Comparison of ENCODE assay signal across 21 mouse cellular contexts in genomic region chr3:135403856-135404255, GRCm38 (mm10). TPM values are rescaled to one million over a fixed set of nuclear protein-coding genes. Genes with fewer than 3 reads are reported as not detected.
DNase-seq lines count a peak whose midpoint lies in the region; ATAC-seq and TF ChIP-seq lines count a peak whose summit lies in the region.
"Had no signal": no experiment of that assay in that cellular context is flagged by ENCODE, and none has a peak within 500 bp of the region (broad histone marks: within the 10 kb centered on the region; RNA-seq: fewer than 3 reads in every experiment).

No protein-coding gene starts in this region.

- DNase-seq in CD4-positive, CD25-positive, alpha-beta regulatory T cell, adult 2 months (ENCODE audit: low read depth, low spot score), result peak; percentile 21
- DNase-seq in lung, postnatal 0 days (ENCODE audit: low spot score), result no peak
- no peak for DNase-seq in lung, postnatal 14 days
- peak; percentile 28 for DNase-seq in induced T-regulatory cell, adult 2 months (ENCODE audit: low read depth)
- DNase-seq in spleen, adult 12 weeks (ENCODE audit: low spot score), result no peak
- DNase-seq: adrenal gland, adult 2 months; cerebellum, adult 9-10 months; layer of hippocampus, postnatal 36 days; lung, adult 18-20 months; right cerebral cortex, postnatal 4 days had no signal

- H3K4me1 ChIP-seq in intestine, postnatal 0 days (replicated peaks; ENCODE audit: control insufficient read depth, insufficient read depth, low read length), result no peaks in the 10 kb centered on the region
- peaks cover 5% of the 10 kb centered on the region; the same call in 1 of the 2 replicates for H3K4me1 ChIP-seq in intestine, embryonic 15.5 days (replicated peaks)
- H3K4me1 ChIP-seq in lung, postnatal 0 days (ENCODE audit: insufficient read depth, low read depth, low read length), result no peaks in the 10 kb centered on the region

- H3K36me3 ChIP-seq in intestine, postnatal 0 days (ENCODE audit: control insufficient read depth, insufficient read depth), result peaks cover 19% of the 10 kb centered on the region; the same call in 1 of the 2 replicates
- peaks cover 8% of the 10 kb centered on the region; the same call in 1 of the 2 replicates for H3K36me3 ChIP-seq in intestine, embryonic 15.5 days
- H3K36me3 ChIP-seq in lung, postnatal 0 days (ENCODE audit: insufficient read depth, low read length), result no peaks in the 10 kb centered on the region

- H3K27ac ChIP-seq in intestine, postnatal 0 days (ENCODE audit: low read depth, low read length), result no peak overlapping the region
- H3K27ac ChIP-seq in intestine, embryonic 15.5 days, result no peak overlapping the region
- no peak overlapping the region for H3K27ac ChIP-seq in lung, postnatal 0 days (ENCODE audit: low read length)
- H3K27ac ChIP-seq: embryonic facial prominence, embryonic 13.5 days; heart, embryonic 15.5 days; hindbrain, embryonic 10.5 days; macrophage; neural tube, embryonic 12.5 days had no signal

- no peak for ATAC-seq in CD4-positive, CD25-positive, alpha-beta regulatory T cell, adult 4 months
- no peak for ATAC-seq in intestine, postnatal 0 days
- ATAC-seq in intestine, embryonic 15.5 days, result no peak
- no peak for ATAC-seq in lung, postnatal 0 days
- ATAC-seq: inflammation-experienced regulatory T-cells, adult 6 months had no signal

- no peaks in the 10 kb centered on the region for H3K9me3 ChIP-seq in intestine, postnatal 0 days (ENCODE audit: control insufficient read depth)
- no peaks in the 10 kb centered on the region for H3K9me3 ChIP-seq in intestine, embryonic 15.5 days
- no peaks in the 10 kb centered on the region for H3K9me3 ChIP-seq in lung, postnatal 0 days (ENCODE audit: low read length)
- H3K9me3 ChIP-seq: embryonic facial prominence, embryonic 13.5 days; heart, embryonic 15.5 days; hindbrain, embryonic 10.5 days; neural tube, embryonic 12.5 days had no signal

- no peak overlapping the region for H3K9ac ChIP-seq in intestine, postnatal 0 days (ENCODE audit: low read depth, low read length)
- H3K9ac ChIP-seq in intestine, embryonic 15.5 days, result no peak overlapping the region
- H3K9ac ChIP-seq in lung, postnatal 0 days (replicated peaks; ENCODE audit: low read depth), result no peak overlapping the region
- H3K9ac ChIP-seq: embryonic facial prominence, embryonic 13.5 days; heart, embryonic 15.5 days; neural tube, embryonic 12.5 days had no signal

- H3K4me3 ChIP-seq in intestine, postnatal 0 days (ENCODE audit: low read depth, low read length), result no peak overlapping the region
- H3K4me3 ChIP-seq in intestine, embryonic 15.5 days (replicated peaks), result no peak overlapping the region
- no peak overlapping the region for H3K4me3 ChIP-seq in lung, postnatal 0 days (ENCODE audit: low read depth, low read length)
- H3K4me3 ChIP-seq: embryonic facial prominence, embryonic 13.5 days; heart, embryonic 15.5 days; hindbrain, embryonic 10.5 days; neural tube, embryonic 12.5 days had no signal

- H3K4me2 ChIP-seq in intestine, postnatal 0 days (replicated peaks; ENCODE audit: low read depth), result no peak overlapping the region
- no peak overlapping the region for H3K4me2 ChIP-seq in intestine, embryonic 15.5 days (replicated peaks)
- no peak overlapping the region for H3K4me2 ChIP-seq in lung, postnatal 0 days (replicated peaks; ENCODE audit: low read depth, low read length)
- H3K4me2 ChIP-seq: embryonic facial prominence, embryonic 13.5 days; heart, embryonic 15.5 days; midbrain, embryonic 11.5 days; neural tube, embryonic 12.5 days had no signal

- 78% methylated on average over 5 of the region's 5 CpGs for WGBS in intestine, postnatal 0 days
- 76% methylated on average over 5 of the region's 5 CpGs for WGBS in intestine, embryonic 15.5 days
- 78% methylated on average over 5 of the region's 5 CpGs for WGBS in lung, postnatal 0 days

- no peak for TF ChIP-seq EP300 in lung, postnatal 0 days (IDR thresholded peaks at IDR 0.05)

- no peaks in the 10 kb centered on the region for H3K27me3 ChIP-seq in intestine, postnatal 0 days (replicated peaks; ENCODE audit: control insufficient read depth, insufficient read depth, low read length)
- H3K27me3 ChIP-seq in intestine, embryonic 15.5 days (replicated peaks), result no peaks in the 10 kb centered on the region
- H3K27me3 ChIP-seq in lung, postnatal 0 days (replicated peaks; ENCODE audit: insufficient read depth, low read length), result no peaks in the 10 kb centered on the region
- H3K27me3 ChIP-seq: embryonic facial prominence, embryonic 13.5 days; heart, embryonic 15.5 days; neural tube, embryonic 12.5 days had no signal

- TF ChIP-seq CTCF in intestine, postnatal 0 days (IDR thresholded peaks at IDR 0.05; ENCODE audit: low read depth), result peak; percentile 54
- peak; percentile 45 for TF ChIP-seq CTCF in lung, postnatal 0 days (IDR thresholded peaks at IDR 0.05)

RNA-seq across cellular contexts. Expression of gene Cisd2, which starts 19.9 kb away (rescaled TPM):
- polyA plus RNA-seq in CD4-positive, CD25-positive, alpha-beta regulatory T cell, adult 4 months (2017; shearing (Covaris generic)), result 10 to 100 TPM; 81.2 to 89.1 TPM
- 41.6 and 44.3 TPM in 2 replicates for polyA plus RNA-seq in intestine, postnatal 0 days (2015; fragmentation: Nextera tagmentation; extraction: Ambion mirVana)
- 61.9 and 62.9 TPM in 2 replicates for polyA plus RNA-seq in intestine, embryonic 15.5 days (2015; fragmentation: Nextera tagmentation; extraction: Ambion mirVana)
- polyA plus RNA-seq in lung, postnatal 0 days (2015; fragmentation: Nextera tagmentation; extraction: Ambion mirVana), result 34.3 and 34.8 TPM in 2 replicates

RNA-seq across cellular contexts. Expression of gene Ube2d3, which starts 34.1 kb away (rescaled TPM):
- polyA plus RNA-seq in CD4-positive, CD25-positive, alpha-beta regulatory T cell, adult 4 months (2017; shearing (Covaris generic)), result 100 to 1,000 TPM; 305 to 362 TPM
- 383 and 404 TPM in 2 replicates for polyA plus RNA-seq in intestine, postnatal 0 days (2015; fragmentation: Nextera tagmentation; extraction: Ambion mirVana)
- polyA plus RNA-seq in intestine, embryonic 15.5 days (2015; fragmentation: Nextera tagmentation; extraction: Ambion mirVana), result 483 and 535 TPM in 2 replicates
- polyA plus RNA-seq in lung, postnatal 0 days (2015; fragmentation: Nextera tagmentation; extraction: Ambion mirVana), result 386 TPM in 2 replicates

RNA-seq across cellular contexts. Expression of gene Slc9b1, which starts 56.0 kb away (rescaled TPM):
- under 1 TPM in 1 of 2 experiments, not detected in 1; 0.43 TPM for polyA plus RNA-seq in CD4-positive, CD25-positive, alpha-beta regulatory T cell, adult 4 months (2017; shearing (Covaris generic))
- polyA plus RNA-seq in intestine, postnatal 0 days (2015; fragmentation: Nextera tagmentation; extraction: Ambion mirVana), result 0.24 TPM in 1 of 2 replicates, not detected in the other
- polyA plus RNA-seq in intestine, embryonic 15.5 days (2015; fragmentation: Nextera tagmentation; extraction: Ambion mirVana), result 0.10 and 0.25 TPM in 2 replicates
- 0.26 and 0.31 TPM in 2 replicates for polyA plus RNA-seq in lung, postnatal 0 days (2015; fragmentation: Nextera tagmentation; extraction: Ambion mirVana)
- polyA plus RNA-seq: forebrain, embryonic 16.5 days; heart, embryonic 15.5 days; hindbrain, embryonic 10.5 days; midbrain, embryonic 11.5 days; neural tube, embryonic 12.5 days had no signal

Comparison
In these comparisons a context has a peak if more than half of its experiments do, and no peak if none do; other contexts are left out.
1. DNase-seq: peak in CD4-positive, CD25-positive, alpha-beta regulatory T cell, adult 2 months (single experiment) and induced T-regulatory cell, adult 2 months (single experiment); none in lung, postnatal 0 days (single experiment), lung, postnatal 14 days (single experiment) and spleen, adult 12 weeks (single experiment).